Mouse (Mus musculus) midbrain, embryonic 14.5 days (tissue): Measurements from ENCODE around the gene Shc1. TPM values are rescaled to one million over a fixed set of nuclear protein-coding genes. Genes with fewer than 3 reads are reported as not detected.

Source experiments
- ATAC-seq: fragments of 200-750 bp; cut with Nextera tagmentation; 2 replicates; pipeline ENCODE4 v1.8.0; 2017; ENCODE audit warnings: moderate number of reproducible peaks, moderate library complexity; ENCODE audit not compliant: low FRiP score, low TSS enrichment
- DNase-seq: peaks from one replicate; pipeline ENCODE4 v3.0.0-alpha.2; 2015
- H3K27ac ChIP-seq: fragments of 300-500 bp; sonication (generic); replicated peaks from 2 replicates; pipeline ENCODE4 v1.5.1; 2014; ENCODE audit warnings: mild to moderate bottlenecking, low read depth, low read length, moderate library complexity
- H3K27me3 ChIP-seq: fragments of 300-500 bp; sonication (generic); 2 replicates; pipeline ENCODE4 v1.6.1; 2014; ENCODE audit warnings: low read length, control low read depth, mixed read lengths; ENCODE audit not compliant: control insufficient read depth, insufficient read depth
- H3K36me3 ChIP-seq: fragments of 300-500 bp; sonication (generic); 2 replicates; pipeline ENCODE4 v1.6.1; 2014; ENCODE audit warnings: low read length, control low read depth; ENCODE audit not compliant: control insufficient read depth, insufficient read depth
- H3K4me1 ChIP-seq: fragments of 300-500 bp; sonication (generic); 2 replicates; pipeline ENCODE4 v1.6.1; 2014; ENCODE audit warnings: mild to moderate bottlenecking, antibody characterized with exemption, low read length, control low read depth; ENCODE audit not compliant: control insufficient read depth, insufficient read depth
- H3K4me2 ChIP-seq: fragments of 300-500 bp; sonication (generic); 2 replicates; pipeline ENCODE4 v1.6.1; 2014; ENCODE audit warnings: mild to moderate bottlenecking, low read length, moderate library complexity
- H3K4me3 ChIP-seq: fragments of 300-500 bp; sonication (generic); replicated peaks from 2 replicates; pipeline ENCODE4 v1.5.1; 2014; ENCODE audit warnings: low read depth, low read length
- H3K9ac ChIP-seq: fragments of 300-500 bp; sonication (generic); replicated peaks from 2 replicates; pipeline ENCODE4 v1.6.1; 2014; ENCODE audit warnings: mild to moderate bottlenecking, low read length, moderate library complexity
- H3K9me3 ChIP-seq: fragments of 300-500 bp; sonication (generic); 2 replicates; pipeline ENCODE4 v1.6.1; 2016; ENCODE audit warnings: low read length, control low read depth, mixed read lengths; ENCODE audit not compliant: control insufficient read depth
- WGBS: fragments of 180-500 bp; shearing (Covaris S2); extraction: QIAGEN DNeasy Blood & Tissue Kit; methylation state at CpG from one replicate; pipeline ENCODE4 v1.1.7; 2014; 5-methylcytosine and 5-hydroxymethylcytosine counted together
- polyA plus RNA-seq: library from polyadenylated mRNA; unstranded; fragments of >200 nt; fragmentation: Nextera tagmentation; extraction: Ambion mirVana; gene quantifications from 2 replicates; pipeline ENCODE4 v1.2.1, GENCODE M21; 2014

The Shc1 gene
- polyA plus RNA-seq, 1 experiment from 2014 or later: 10.2 TPM

GRCm38 (mm10) chr3:89394006-89394893 lies 24.0 kb upstream of the Shc1 start, which contains the start of gene Zbtb7b:
Gene Zbtb7b (minus strand): TSS chr3:89394776.
- H3K4me1 ChIP-seq: peaks cover 45% of the 10 kb centered on the region
- peaks cover 15% of the 10 kb centered on the region; the same call in 1 of the 2 replicates for H3K27me3 ChIP-seq
- no peak within 1 kb of the TSS; the same call in 1 of the 2 replicates for H3K27ac ChIP-seq
- H3K4me3 ChIP-seq: peak within 1 kb of the TSS; percentile 38
- H3K9me3 ChIP-seq: no peaks in the 10 kb centered on the region
- H3K36me3 ChIP-seq: no peaks in the 10 kb centered on the region
- ATAC-seq (peak; percentile 32), DNase-seq (peak; percentile 72)
- H3K9ac ChIP-seq: peak within 1 kb of the TSS; percentile 36
- under 1% methylated on average over 41 of the region's 42 CpGs for WGBS
- H3K4me2 ChIP-seq: peak within 1 kb of the TSS; percentile 100

GRCm38 (mm10) chr3:89394894-89395256 lies 23.4 kb upstream of the Shc1 start:
- Histone ChIP-seq H3K4me3 (peak overlapping the region; percentile 38), H3K9ac (peak overlapping the region; percentile 36; the same call in 1 of the 2 replicates), H3K4me2 (peak overlapping the region; percentile 100), H3K36me3 (no peaks in the 10 kb centered on the region), H3K4me1 (peaks cover 45% of the 10 kb centered on the region), H3K27ac (no peak overlapping the region), H3K27me3 (peaks cover 15% of the 10 kb centered on the region; the same call in 1 of the 2 replicates), H3K9me3 (no peaks in the 10 kb centered on the region)
- WGBS: under 1% methylated on average over 12 of the region's 12 CpGs
- peak; percentile 83 for DNase-seq
- no peak for ATAC-seq

- peak overlapping the region; percentile 100 for H3K4me2 ChIP-seq
- no peak for DNase-seq
- H3K9ac ChIP-seq: no peak overlapping the region
- WGBS: 1% methylated on average over 10 of the region's 10 CpGs
- H3K27ac ChIP-seq: no peak overlapping the region
- H3K4me3 ChIP-seq: peak overlapping the region; percentile 38; the same call in 1 of the 2 replicates
- no peaks in the 10 kb centered on the region for H3K9me3 ChIP-seq
- peaks cover 15% of the 10 kb centered on the region; the same call in 1 of the 2 replicates for H3K27me3 ChIP-seq
- no peaks in the 10 kb centered on the region for H3K36me3 ChIP-seq
- ATAC-seq: no peak
- H3K4me1 ChIP-seq: peaks cover 45% of the 10 kb centered on the region
These were observed 22.8 kb upstream of the Shc1 start for GRCm38 (mm10) chr3:89395419-89395805.

DNA sequence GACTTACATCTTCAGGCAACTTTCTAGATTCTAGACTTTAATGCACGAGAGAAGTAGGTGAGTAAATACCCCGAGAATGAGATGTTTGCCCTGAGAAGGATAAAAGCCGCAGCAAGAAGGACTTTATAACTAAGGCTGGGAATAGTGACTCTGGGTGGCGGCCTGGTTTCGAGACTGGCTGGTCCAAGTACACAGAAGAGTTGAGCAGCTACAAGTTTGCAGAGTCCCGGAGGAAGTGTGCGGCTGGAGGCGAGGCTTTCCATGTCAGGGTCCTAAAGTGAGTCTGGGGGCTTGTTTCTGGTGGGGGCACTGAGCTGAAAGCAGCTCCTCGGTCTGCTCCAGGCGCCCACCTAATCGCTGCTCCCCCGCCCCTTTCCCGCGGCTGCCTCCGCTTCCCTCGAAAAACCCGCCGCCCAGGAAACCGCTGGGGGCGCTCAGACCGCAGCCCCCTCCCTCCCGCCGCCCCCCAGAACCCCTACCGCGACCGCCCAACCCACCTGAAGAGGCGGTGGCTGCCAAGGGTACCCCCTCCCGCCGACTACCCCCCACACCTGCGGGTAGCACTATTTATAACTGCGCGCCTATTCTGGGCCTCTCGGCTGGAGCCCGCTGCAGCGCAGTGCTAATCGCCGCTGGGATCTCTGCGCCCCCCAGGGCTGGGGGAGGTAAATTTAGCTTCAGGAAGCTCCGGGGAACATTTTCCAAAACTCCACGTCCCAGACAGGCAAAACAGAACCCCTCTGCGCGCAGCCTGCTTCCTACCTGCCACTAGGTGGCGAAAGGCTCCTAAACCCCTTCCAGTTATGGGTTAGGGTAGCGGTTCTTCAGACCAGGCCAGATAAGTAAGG lies 22.2 kb upstream of the Shc1 start:
- ATAC-seq (no peak), DNase-seq (peak; percentile 86)

DNA sequence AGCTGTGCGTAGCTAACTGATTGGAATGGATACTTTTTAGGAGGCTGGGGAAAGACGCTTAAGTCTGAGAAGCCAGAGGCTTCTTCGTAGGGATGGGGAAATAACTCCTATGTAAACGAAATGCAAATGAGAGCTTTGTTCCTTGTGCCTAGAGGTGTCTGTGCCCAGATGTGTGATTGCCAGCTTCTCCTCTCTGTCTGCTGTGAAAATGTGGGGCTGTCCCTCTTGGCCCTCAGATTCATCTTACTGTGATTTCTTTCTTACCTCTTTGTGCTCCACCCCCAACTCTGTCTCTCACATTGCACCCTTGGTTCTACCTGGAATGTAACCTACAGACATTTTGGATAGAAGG lies 21.6 kb upstream of the Shc1 start:
- Histone ChIP-seq H3K4me2 (peak overlapping the region; percentile 100), H3K4me1 (peaks cover 35% of the 10 kb centered on the region), H3K27ac (no peak overlapping the region), H3K4me3 (peak overlapping the region; percentile 37; the same call in 1 of the 2 replicates), H3K9ac (no peak overlapping the region), H3K36me3 (peaks cover 7% of the 10 kb centered on the region), H3K27me3 (peaks cover 15% of the 10 kb centered on the region; the same call in 1 of the 2 replicates), H3K9me3 (no peaks in the 10 kb centered on the region)
- DNase-seq (no peak), ATAC-seq (no peak)
- 0% methylated on average over 4 of the region's 4 CpGs for WGBS

More for the DNA sequence above, 22.2 kb upstream of the Shc1 start:
- peak overlapping the region; percentile 100 for H3K4me2 ChIP-seq
- H3K4me3 ChIP-seq: peak overlapping the region; percentile 37
- peaks cover 41% of the 10 kb centered on the region for H3K4me1 ChIP-seq
- peaks cover 1% of the 10 kb centered on the region; the same call in 1 of the 2 replicates for H3K36me3 ChIP-seq
- H3K27me3 ChIP-seq: peaks cover 15% of the 10 kb centered on the region; the same call in 1 of the 2 replicates
- H3K9me3 ChIP-seq: no peaks in the 10 kb centered on the region
- H3K9ac ChIP-seq: no peak overlapping the region; the same call in 1 of the 2 replicates
- no peak overlapping the region for H3K27ac ChIP-seq
- WGBS: under 1% methylated on average over 44 of the region's 44 CpGs

- Histone ChIP-seq H3K27ac (no peak overlapping the region), H3K9me3 (no peaks in the 10 kb centered on the region), H3K9ac (no peak overlapping the region), H3K4me3 (no peak overlapping the region), H3K4me2 (no peak overlapping the region), H3K27me3 (no peaks in the 10 kb centered on the region), H3K4me1 (peaks cover under 1% of the 10 kb centered on the region), H3K36me3 (peaks cover 44% of the 10 kb centered on the region)
- no peak for DNase-seq
- 93% methylated on average over 7 of the region's 7 CpGs for WGBS
- no peak for ATAC-seq
These were observed 16.9 kb upstream of the Shc1 start for GRCm38 (mm10) chr3:89401329-89401728.

DNA sequence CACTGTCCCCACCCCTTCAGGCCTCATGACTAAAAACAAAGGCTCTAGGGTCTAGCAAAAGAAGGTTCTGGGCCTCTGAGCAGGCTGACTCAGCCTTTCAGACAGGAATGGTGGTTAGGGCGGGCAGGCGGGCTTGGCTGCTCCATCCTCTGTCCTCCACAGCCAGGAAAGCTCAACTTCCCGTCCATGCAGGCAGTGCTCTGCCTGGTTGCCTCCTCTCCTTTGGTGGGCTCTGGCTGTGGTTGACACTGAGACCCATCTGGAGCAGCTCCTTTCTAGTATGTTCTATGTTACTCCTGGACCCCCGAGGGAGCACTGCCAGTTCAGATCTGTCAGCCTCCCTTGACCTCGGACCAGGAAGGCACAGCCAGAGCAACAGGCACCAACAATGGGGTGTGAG lies 15.6 kb upstream of the Shc1 start, which contains the start of gene Lenep:
TSS of gene Lenep (minus strand) at position 101 of the 400 bp plus-strand sequence.
- no peak for DNase-seq
- ATAC-seq: no peak
- no peaks in the 10 kb centered on the region for H3K27me3 ChIP-seq
- H3K4me3 ChIP-seq: no peak within 1 kb of the TSS
- H3K4me1 ChIP-seq: no peaks in the 10 kb centered on the region
- no peak within 1 kb of the TSS for H3K27ac ChIP-seq
- 71% methylated on average over 5 of the region's 5 CpGs for WGBS
- peaks cover 47% of the 10 kb centered on the region for H3K36me3 ChIP-seq
- no peaks in the 10 kb centered on the region for H3K9me3 ChIP-seq
- no peak within 1 kb of the TSS for H3K9ac ChIP-seq
- H3K4me2 ChIP-seq: no peak within 1 kb of the TSS

DNA sequence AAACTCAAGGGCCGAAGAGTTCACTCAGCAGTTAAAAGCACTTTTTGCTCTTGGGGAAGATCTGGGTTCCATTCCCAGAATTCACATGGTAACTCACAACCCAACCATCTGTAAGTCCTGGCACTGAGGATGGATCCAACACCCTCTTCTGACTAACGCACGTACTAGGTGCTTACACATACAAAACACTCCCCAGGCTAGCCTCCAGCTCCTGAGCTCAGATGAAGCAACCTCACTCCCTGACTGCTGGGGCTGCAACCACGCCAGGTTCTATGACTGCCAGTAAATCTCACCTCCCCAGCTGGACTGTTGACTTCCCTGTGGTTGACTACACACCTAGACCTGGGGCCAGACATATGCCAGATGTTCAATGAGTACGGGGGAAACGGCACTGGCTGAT lies 11.4 kb upstream of the Shc1 start:
- H3K4me1 ChIP-seq: peaks cover 7% of the 10 kb centered on the region
- no peak for ATAC-seq
- no peak for DNase-seq
- 96% methylated on average over 6 of the region's 6 CpGs for WGBS
- H3K27ac ChIP-seq: no peak overlapping the region
- no peak overlapping the region for H3K9ac ChIP-seq
- peaks cover 42% of the 10 kb centered on the region for H3K36me3 ChIP-seq
- no peak overlapping the region for H3K4me2 ChIP-seq
- H3K27me3 ChIP-seq: no peaks in the 10 kb centered on the region
- no peak overlapping the region for H3K4me3 ChIP-seq
- H3K9me3 ChIP-seq: no peaks in the 10 kb centered on the region
